ENCODE assay signal across 8 mouse cellular contexts in the genomic region with DNA sequence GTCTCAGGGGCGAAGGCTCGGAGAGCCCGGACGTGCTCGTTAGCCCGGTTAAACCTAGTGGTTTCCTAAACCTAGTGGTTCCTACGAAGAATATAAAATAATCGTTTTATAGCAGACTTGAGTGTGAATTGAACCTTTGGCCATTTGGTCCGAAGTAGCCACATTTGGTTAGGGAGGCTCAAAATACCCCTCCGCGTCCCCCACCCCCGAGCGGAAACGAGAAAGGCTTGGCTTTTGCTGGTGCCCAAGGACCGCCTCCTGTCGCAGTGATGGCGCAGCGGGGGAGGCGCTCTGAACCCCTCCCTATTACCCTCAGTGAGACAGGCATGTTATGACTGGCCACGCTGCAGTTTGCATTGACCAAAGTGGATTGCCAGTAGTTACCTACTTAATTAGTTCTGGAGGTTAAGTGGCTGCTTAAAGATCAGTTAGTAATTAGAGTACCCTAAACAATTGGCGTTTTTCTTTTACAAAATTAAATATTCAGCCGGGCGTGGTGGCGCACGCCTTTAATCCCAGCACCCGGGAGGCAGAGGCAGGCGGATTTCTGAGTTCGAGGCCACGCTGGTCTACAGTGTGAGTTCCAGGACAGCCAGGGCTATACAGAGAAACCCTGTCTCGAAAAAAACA. TPM values are rescaled to one million over a fixed set of nuclear protein-coding genes. Genes with fewer than 3 reads are reported as not detected.
DNase-seq lines count a peak whose midpoint lies in the region; ATAC-seq and TF ChIP-seq lines count a peak whose summit lies in the region.

No protein-coding gene starts in this region.

- peaks cover 13% of the 10 kb centered on the region for H3K4me1 ChIP-seq in bone marrow macrophage, adult 2 months (ENCODE audit: control insufficient read depth, insufficient read depth, low read length)
- H3K4me1 ChIP-seq in embryonic facial prominence, embryonic 15.5 days, result peaks cover 26% of the 10 kb centered on the region
- peaks cover 13% of the 10 kb centered on the region for H3K4me1 ChIP-seq in heart, embryonic 10.5 days
- peaks cover 29% of the 10 kb centered on the region for H3K4me1 ChIP-seq in kidney, embryonic 15.5 days
- peaks cover 14% of the 10 kb centered on the region for H3K4me1 ChIP-seq in liver, adult 2 months (ENCODE audit: control insufficient read depth, insufficient read depth, low read length)

- peak overlapping the region; percentile 98 for H3K9ac ChIP-seq in embryonic facial prominence, embryonic 15.5 days
- peak overlapping the region; percentile 97 for H3K9ac ChIP-seq in kidney, embryonic 15.5 days
- peak overlapping the region; percentile 92 for H3K9ac ChIP-seq in liver, adult 2 months (ENCODE audit: low read depth, low read length)

- H3K4me2 ChIP-seq in embryonic facial prominence, embryonic 15.5 days (replicated peaks), result peak overlapping the region; percentile 72
- peak overlapping the region; percentile 85 for H3K4me2 ChIP-seq in kidney, embryonic 15.5 days

- ATAC-seq in embryonic facial prominence, embryonic 15.5 days (ENCODE audit: insufficient number of reproducible peaks, low FRiP score, low TSS enrichment, low read depth), result peak; percentile 66
- ATAC-seq in kidney, embryonic 15.5 days (replicated peaks; ENCODE audit: low FRiP score), result peak; percentile 62
- peak; percentile 58 for ATAC-seq in monocyte, adult 5-6 weeks (replicated peaks; ENCODE audit: insufficient number of reproducible peaks, low FRiP score, low TSS enrichment, poor library complexity, severe bottlenecking)

- peak overlapping the region; percentile 99 for H3K4me3 ChIP-seq in bone marrow macrophage, adult 2 months (ENCODE audit: insufficient read depth, low read length)
- peak overlapping the region; percentile 90 for H3K4me3 ChIP-seq in embryonic facial prominence, embryonic 15.5 days (replicated peaks)
- peak overlapping the region; percentile 81 for H3K4me3 ChIP-seq in heart, embryonic 10.5 days
- peak overlapping the region; percentile 98 for H3K4me3 ChIP-seq in kidney, embryonic 15.5 days (replicated peaks)
- peak overlapping the region; percentile 87 for H3K4me3 ChIP-seq in liver, adult 2 months (ENCODE audit: insufficient read depth, low read depth, low read length)

- peaks cover 31% of the 10 kb centered on the region for H3K36me3 ChIP-seq in embryonic facial prominence, embryonic 15.5 days
- peaks cover 36% of the 10 kb centered on the region for H3K36me3 ChIP-seq in heart, embryonic 10.5 days
- peaks cover 40% of the 10 kb centered on the region for H3K36me3 ChIP-seq in kidney, embryonic 15.5 days
- H3K36me3 ChIP-seq in liver, adult 2 months (ENCODE audit: control insufficient read depth, insufficient read depth, low read length), result peaks cover 27% of the 10 kb centered on the region

- no peaks in the 10 kb centered on the region for H3K27me3 ChIP-seq in embryonic facial prominence, embryonic 15.5 days
- H3K27me3 ChIP-seq in heart, embryonic 10.5 days (ENCODE audit: insufficient read depth, poor library complexity, severe bottlenecking), result no peaks in the 10 kb centered on the region
- H3K27me3 ChIP-seq in kidney, embryonic 15.5 days, result no peaks in the 10 kb centered on the region
- no peaks in the 10 kb centered on the region for H3K27me3 ChIP-seq in liver, adult 2 months (ENCODE audit: control insufficient read depth, insufficient read depth, low read length)

- no peaks in the 10 kb centered on the region for H3K9me3 ChIP-seq in embryonic facial prominence, embryonic 15.5 days (replicated peaks)
- H3K9me3 ChIP-seq in heart, embryonic 10.5 days, result no peaks in the 10 kb centered on the region
- no peaks in the 10 kb centered on the region for H3K9me3 ChIP-seq in kidney, embryonic 15.5 days (replicated peaks)

- peak overlapping the region; percentile 99 for H3K27ac ChIP-seq in bone marrow macrophage, adult 2 months (ENCODE audit: insufficient read depth, low read depth, low read length)
- H3K27ac ChIP-seq in embryonic facial prominence, embryonic 15.5 days (replicated peaks), result peak overlapping the region; percentile 99
- peak overlapping the region; percentile 99 for H3K27ac ChIP-seq in heart, embryonic 10.5 days
- peak overlapping the region; percentile 98 for H3K27ac ChIP-seq in kidney, embryonic 15.5 days
- peak overlapping the region; percentile 87 for H3K27ac ChIP-seq in liver, adult 2 months (replicated peaks; ENCODE audit: insufficient read depth, low read depth, low read length)

- no peak for TF ChIP-seq POLR2A in bone marrow macrophage, adult 2 months (IDR thresholded peaks at IDR 0.05; ENCODE audit: borderline replicate concordance, low read depth, low read length)
- TF ChIP-seq POLR2A in liver, adult 2 months (IDR thresholded peaks at IDR 0.05; ENCODE audit: extremely low read depth, insufficient read depth, low read length), result 0 out of 2 replicates have a peak, but pooled peaks have one; percentile 11

- under 1% methylated on average over 30 of the region's 30 CpGs for WGBS in embryonic facial prominence, embryonic 15.5 days
- WGBS in heart, embryonic 10.5 days, result 3% methylated on average over 30 of the region's 30 CpGs
- under 1% methylated on average over 30 of the region's 30 CpGs for WGBS in kidney, embryonic 15.5 days
- 1% methylated on average over 30 of the region's 30 CpGs for WGBS in liver, adult 2 months

- TF ChIP-seq CTCF in bone marrow macrophage, adult 2 months (IDR thresholded peaks at IDR 0.05; ENCODE audit: low read depth, low read length), result no peak
- TF ChIP-seq CTCF in liver, adult 2 months (IDR thresholded peaks at IDR 0.05; ENCODE audit: low read depth, low read length), result no peak

- H3K79me2 ChIP-seq in liver, adult 2 months (ENCODE audit: control insufficient read depth, insufficient read depth, low read length), result peaks cover 11% of the 10 kb centered on the region

- peak; percentile 83 for DNase-seq in A20 (ENCODE audit: low read depth, low spot score)
- DNase-seq in heart, embryonic 10.5 days (ENCODE audit: low spot score), result peak; percentile 91
- DNase-seq in liver, adult 2 months (ENCODE audit: extremely low read depth, low read depth, low spot score), result peak; percentile 54
- peak; percentile 80 to 90 for DNase-seq in spleen, postnatal 4 days (ENCODE audit: low spot score in 2 of 2)

RNA-seq across cellular contexts. Expression of gene Ppia, which starts 1.3 kb away (rescaled TPM):
- polyA plus RNA-seq in bone marrow macrophage, adult 2 months (2012; ENCODE audit: insufficient read depth, insufficient read length, missing spikeins), result 1,442 and 1,533 TPM in 2 replicates
- polyA plus RNA-seq in embryonic facial prominence, embryonic 15.5 days (2015; fragmentation: Nextera tagmentation; extraction: Ambion mirVana), result 4,428 and 4,532 TPM in 2 replicates
- 4,882 and 5,148 TPM in 2 replicates for polyA plus RNA-seq in heart, embryonic 10.5 days (2016; fragmentation: Nextera tagmentation; extraction: Ambion mirVana)
- 5,533 and 6,211 TPM in 2 replicates for polyA plus RNA-seq in kidney, embryonic 15.5 days (2015; fragmentation: Nextera tagmentation; extraction: Ambion mirVana)
- total RNA-seq in liver, adult 2 months (2014; rRNA removed), result 1,424 and 1,884 TPM in 2 replicates
- 454 and 472 TPM in 2 replicates for polyA plus RNA-seq in liver, adult 2 months (2012; rRNA removed)
- 917 to 1,280 TPM (median 1,115 TPM) in 3 replicates for total RNA-seq in monocyte, adult 5-6 weeks (2017)

RNA-seq across cellular contexts. Expression of gene Zmiz2, which starts 27.6 kb away (rescaled TPM):
- 89.7 and 107 TPM in 2 replicates for polyA plus RNA-seq in bone marrow macrophage, adult 2 months (2012; ENCODE audit: insufficient read depth, insufficient read length, missing spikeins)
- polyA plus RNA-seq in embryonic facial prominence, embryonic 15.5 days (2015; fragmentation: Nextera tagmentation; extraction: Ambion mirVana), result 12.6 and 12.9 TPM in 2 replicates
- polyA plus RNA-seq in heart, embryonic 10.5 days (2016; fragmentation: Nextera tagmentation; extraction: Ambion mirVana), result 8.1 and 10.2 TPM in 2 replicates
- 11.4 and 12.4 TPM in 2 replicates for polyA plus RNA-seq in kidney, embryonic 15.5 days (2015; fragmentation: Nextera tagmentation; extraction: Ambion mirVana)
- 3.0 and 4.4 TPM in 2 replicates for total RNA-seq in liver, adult 2 months (2014; rRNA removed)
- polyA plus RNA-seq in liver, adult 2 months (2012; rRNA removed), result 14.7 and 15.2 TPM in 2 replicates
- 11.9 to 27.0 TPM (median 16.3 TPM) in 3 replicates for total RNA-seq in monocyte, adult 5-6 weeks (2017)

RNA-seq across cellular contexts. Expression of gene H2afv, which starts 27.7 kb away (rescaled TPM):
- 146 and 172 TPM in 2 replicates for polyA plus RNA-seq in bone marrow macrophage, adult 2 months (2012; ENCODE audit: insufficient read depth, insufficient read length, missing spikeins)
- 443 and 468 TPM in 2 replicates for polyA plus RNA-seq in embryonic facial prominence, embryonic 15.5 days (2015; fragmentation: Nextera tagmentation; extraction: Ambion mirVana)
- polyA plus RNA-seq in heart, embryonic 10.5 days (2016; fragmentation: Nextera tagmentation; extraction: Ambion mirVana), result 303 and 415 TPM in 2 replicates
- 552 and 602 TPM in 2 replicates for polyA plus RNA-seq in kidney, embryonic 15.5 days (2015; fragmentation: Nextera tagmentation; extraction: Ambion mirVana)
- total RNA-seq in liver, adult 2 months (2014; rRNA removed), result 35.8 and 44.4 TPM in 2 replicates
- polyA plus RNA-seq in liver, adult 2 months (2012; rRNA removed), result 30.9 and 31.1 TPM in 2 replicates
- 31.2 to 51.6 TPM (median 37.9 TPM) in 3 replicates for total RNA-seq in monocyte, adult 5-6 weeks (2017)

RNA-seq across cellular contexts. Expression of gene Purb, which starts 59.2 kb away (rescaled TPM):
- polyA plus RNA-seq in bone marrow macrophage, adult 2 months (2012; ENCODE audit: insufficient read depth, insufficient read length, missing spikeins), result 37.3 and 37.7 TPM in 2 replicates
- polyA plus RNA-seq in embryonic facial prominence, embryonic 15.5 days (2015; fragmentation: Nextera tagmentation; extraction: Ambion mirVana), result 28.7 and 32.1 TPM in 2 replicates
- polyA plus RNA-seq in heart, embryonic 10.5 days (2016; fragmentation: Nextera tagmentation; extraction: Ambion mirVana), result 21.0 and 24.4 TPM in 2 replicates
- 29.2 and 29.6 TPM in 2 replicates for polyA plus RNA-seq in kidney, embryonic 15.5 days (2015; fragmentation: Nextera tagmentation; extraction: Ambion mirVana)
- total RNA-seq in liver, adult 2 months (2014; rRNA removed), result 11.2 and 12.6 TPM in 2 replicates
- polyA plus RNA-seq in liver, adult 2 months (2012; rRNA removed), result 2.5 and 2.6 TPM in 2 replicates
- 67.4 to 82.3 TPM (median 75.6 TPM) in 3 replicates for total RNA-seq in monocyte, adult 5-6 weeks (2017)

Comparison
In these comparisons a context has a peak if more than half of its experiments do, and no peak if none do; other contexts are left out.
1. Peak in every context shown above with its lines: DNase-seq, ATAC-seq, H3K4me3 ChIP-seq and H3K27ac ChIP-seq.